Mouse (Mus musculus) heart, embryonic 11.5 days (tissue): Measurements from ENCODE around the gene Sdk1. TPM values are rescaled to one million over a fixed set of nuclear protein-coding genes. Genes with fewer than 3 reads are reported as not detected.

Experiments used
- ATAC-seq: fragments of 200-750 bp; cut with Nextera tagmentation; replicated peaks from 2 replicates; pipeline ENCODE4 v1.8.0; 2017; ENCODE audit warnings: moderate library complexity; ENCODE audit not compliant: insufficient number of reproducible peaks, low FRiP score, low TSS enrichment
- H3K27ac ChIP-seq: fragments of 300-500 bp; sonication (generic); 2 replicates; pipeline ENCODE4 v1.5.1; 2014; ENCODE audit warnings: mild to moderate bottlenecking, low read depth, low read length
- H3K27me3 ChIP-seq: fragments of 300-500 bp; sonication (generic); 2 replicates; pipeline ENCODE4 v1.6.1; 2014; ENCODE audit warnings: mild to moderate bottlenecking, low read length, mixed read lengths; ENCODE audit not compliant: control insufficient read depth, insufficient read depth
- H3K36me3 ChIP-seq: fragments of 300-500 bp; sonication (generic); 2 replicates; pipeline ENCODE4 v1.6.1; 2014; ENCODE audit warnings: mild to moderate bottlenecking, low read length, moderate library complexity, mixed read lengths; ENCODE audit not compliant: control insufficient read depth, insufficient read depth
- H3K4me1 ChIP-seq: fragments of 300-500 bp; sonication (generic); 2 replicates; pipeline ENCODE4 v1.6.1; 2014; ENCODE audit warnings: low read length; ENCODE audit not compliant: control insufficient read depth, insufficient read depth
- H3K4me2 ChIP-seq: fragments of 300-500 bp; sonication (generic); 2 replicates; pipeline ENCODE4 v1.6.1; 2014; ENCODE audit warnings: mild to moderate bottlenecking, moderate library complexity
- H3K4me3 ChIP-seq: fragments of 300-500 bp; sonication (generic); 2 replicates; pipeline ENCODE4 v1.5.1; 2014; ENCODE audit warnings: low read depth, low read length
- H3K9ac ChIP-seq: fragments of 300-500 bp; sonication (generic); 2 replicates; pipeline ENCODE4 v1.6.1; 2014; ENCODE audit warnings: mild to moderate bottlenecking, low read depth, low read length, moderate library complexity
- H3K9me3 ChIP-seq: fragments of 300-500 bp; sonication (generic); replicated peaks from 2 replicates; pipeline ENCODE4 v1.6.1; 2016; ENCODE audit warnings: low read length; ENCODE audit not compliant: control insufficient read depth
- WGBS: fragments of 180-500 bp; shearing (Covaris S2); extraction: QIAGEN DNeasy Blood & Tissue Kit; methylation state at CpG from one replicate; pipeline ENCODE4 v1.1.7; 2014; ENCODE audit not compliant: insufficient replicate concordance; 5-methylcytosine and 5-hydroxymethylcytosine counted together
- polyA plus RNA-seq: library from polyadenylated mRNA; unstranded; fragments of >200 nt; fragmentation: Nextera tagmentation; extraction: Ambion mirVana; gene quantifications from 2 replicates; pipeline ENCODE4 v1.2.1, GENCODE M21; 2014

The Sdk1 gene
- polyA plus RNA-seq, 1 experiment from 2014 or later, result 3.1 TPM

DNA sequence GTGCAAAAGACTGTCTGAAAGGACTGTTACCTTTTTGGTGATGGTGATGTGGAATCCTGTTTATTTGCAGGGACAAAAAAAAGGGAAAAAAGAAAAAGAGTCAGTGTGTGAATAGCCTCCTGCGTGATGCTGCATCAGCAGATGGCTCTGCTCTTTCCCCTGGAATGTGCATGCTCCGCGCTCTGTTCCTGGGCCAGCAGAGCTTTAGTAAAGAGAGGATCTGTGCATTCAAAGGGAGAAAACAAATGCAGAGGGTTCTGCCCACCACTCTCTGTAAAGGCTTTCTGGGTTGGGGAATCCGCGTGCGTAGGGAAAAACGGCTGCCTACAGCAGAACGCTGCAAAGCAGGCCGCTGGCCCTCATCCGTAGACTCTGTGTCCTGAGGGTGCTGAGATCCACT, 644.7 kb downstream of the Sdk1 start:
- no peak overlapping the region for H3K4me3 ChIP-seq
- no peak for ATAC-seq
- no peak overlapping the region for H3K9ac ChIP-seq
- peaks cover 4% of the 10 kb centered on the region; the same call in 1 of the 2 replicates for H3K4me1 ChIP-seq
- no peaks in the 10 kb centered on the region for H3K36me3 ChIP-seq
- H3K27me3 ChIP-seq, result no peaks in the 10 kb centered on the region
- no peaks in the 10 kb centered on the region for H3K9me3 ChIP-seq
- no peak overlapping the region for H3K27ac ChIP-seq
- H3K4me2 ChIP-seq, result no peak overlapping the region
- 89% methylated on average over 10 of the region's 10 CpGs for WGBS

DNA sequence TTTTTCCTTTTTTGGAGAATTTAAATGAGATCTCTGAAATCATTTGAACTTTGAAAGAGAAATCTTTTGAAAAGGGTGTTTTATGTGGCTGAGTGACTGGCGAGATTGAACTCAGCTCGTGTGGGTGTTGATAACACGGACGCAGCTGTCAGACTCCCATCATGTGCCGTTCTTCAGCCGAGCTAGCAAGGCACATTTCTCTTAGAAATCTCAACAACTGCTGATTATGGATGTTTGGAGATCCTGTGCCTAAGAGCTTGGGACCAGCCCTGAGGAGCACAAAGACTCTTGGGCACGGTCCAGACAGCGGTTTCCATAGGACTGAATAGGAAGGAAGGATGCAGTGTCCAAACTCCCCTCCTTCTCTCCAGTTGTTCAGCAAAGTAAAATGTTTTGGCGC, 648.5 kb downstream of the Sdk1 start:
- Histone ChIP-seq H3K9me3 (no peaks in the 10 kb centered on the region), H3K4me3 (no peak overlapping the region), H3K27me3 (no peaks in the 10 kb centered on the region), H3K9ac (no peak overlapping the region), H3K4me1 (peaks cover 4% of the 10 kb centered on the region; the same call in 1 of the 2 replicates), H3K4me2 (no peak overlapping the region), H3K27ac (no peak overlapping the region), H3K36me3 (no peaks in the 10 kb centered on the region)
- no peak for ATAC-seq
- WGBS, result 33% methylated on average over 9 of the region's 9 CpGs

DNA sequence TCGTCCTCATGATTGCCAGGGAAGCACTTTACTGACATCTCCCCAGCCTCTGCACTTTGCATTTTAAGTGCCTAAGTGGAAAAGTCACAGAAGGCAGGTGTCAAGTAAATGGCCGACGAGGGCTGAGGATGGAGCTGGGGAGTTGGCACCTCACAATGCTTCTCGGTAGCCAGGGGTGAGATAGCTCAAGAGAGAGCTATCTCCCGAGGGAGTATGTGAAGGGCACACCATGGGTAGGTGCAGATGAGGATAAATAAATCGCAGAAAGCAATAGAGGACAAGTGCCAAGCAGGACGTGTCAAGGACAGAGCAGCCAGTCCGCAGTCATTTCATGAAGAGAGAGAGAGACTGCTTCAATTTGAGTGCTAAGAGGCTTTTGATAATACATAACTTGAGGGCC, 655.1 kb downstream of the Sdk1 start:
- Histone ChIP-seq H3K27me3 (no peaks in the 10 kb centered on the region), H3K4me2 (no peak overlapping the region), H3K9me3 (0 out of 2 replicates have a peak, but pooled peaks cover 3% of the 10 kb centered on the region), H3K4me3 (no peak overlapping the region), H3K9ac (no peak overlapping the region), H3K36me3 (no peaks in the 10 kb centered on the region), H3K4me1 (no peaks in the 10 kb centered on the region; the same call in 1 of the 2 replicates), H3K27ac (no peak overlapping the region)
- WGBS, result 48% methylated on average over 8 of the region's 8 CpGs
- ATAC-seq, result no peak

DNA sequence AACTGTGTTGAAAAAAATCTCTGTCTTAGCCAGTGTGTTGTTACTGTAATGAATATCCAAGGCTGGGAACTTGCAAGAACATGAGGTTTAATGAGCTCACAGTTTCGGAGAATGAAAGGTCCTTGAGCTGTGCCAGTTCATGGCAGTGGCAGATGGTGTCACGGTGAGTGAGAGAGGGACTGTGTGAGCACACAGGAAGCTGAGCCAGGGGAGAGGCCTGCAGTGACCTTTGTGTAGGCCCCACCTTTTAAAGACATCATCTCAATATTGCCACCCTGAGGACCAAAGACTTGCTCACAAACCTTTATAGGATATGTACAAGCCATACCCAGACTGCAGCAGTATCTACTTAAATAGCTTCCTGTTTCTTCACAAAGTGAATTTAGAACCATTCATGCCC, 656.2 kb downstream of the Sdk1 start:
- H3K4me1 ChIP-seq, result peaks cover 3% of the 10 kb centered on the region
- 53% methylated on average over 2 of the region's 2 CpGs for WGBS

DNA sequence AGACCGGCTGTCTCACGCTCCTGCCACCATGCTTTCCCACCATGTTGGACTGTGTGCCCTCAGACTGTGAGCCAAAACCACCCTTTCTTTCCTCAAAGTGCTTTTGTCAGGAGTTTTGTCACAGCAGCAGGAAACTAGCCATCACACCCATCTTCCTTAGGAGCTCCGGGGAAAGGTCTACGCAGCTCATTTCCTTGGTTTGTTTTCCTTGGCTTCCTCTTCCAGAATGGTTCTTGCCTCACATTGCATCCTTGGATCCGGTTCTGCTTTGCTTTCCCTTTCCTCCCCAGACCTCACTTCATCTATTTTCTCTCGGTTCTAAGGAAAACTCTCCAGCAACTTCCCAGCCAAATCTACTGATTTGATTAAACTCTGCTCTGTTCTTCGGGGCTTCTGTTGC, 658.5 kb downstream of the Sdk1 start:
- WGBS, result 75% methylated on average over 7 of the region's 7 CpGs
- Histone ChIP-seq H3K36me3 (no peaks in the 10 kb centered on the region), H3K27ac (no peak overlapping the region), H3K9me3 (0 out of 2 replicates have a peak, but pooled peaks cover 3% of the 10 kb centered on the region), H3K4me1 (peaks cover 15% of the 10 kb centered on the region), H3K27me3 (no peaks in the 10 kb centered on the region), H3K4me3 (no peak overlapping the region), H3K4me2 (no peak overlapping the region), H3K9ac (no peak overlapping the region)
- no peak for ATAC-seq

More for the DNA sequence above, 656.2 kb downstream of the Sdk1 start:
- Histone ChIP-seq H3K36me3 (no peaks in the 10 kb centered on the region), H3K9me3 (0 out of 2 replicates have a peak, but pooled peaks cover 3% of the 10 kb centered on the region), H3K27me3 (no peaks in the 10 kb centered on the region), H3K4me2 (no peak overlapping the region), H3K9ac (no peak overlapping the region), H3K27ac (no peak overlapping the region), H3K4me3 (no peak overlapping the region)
- no peak for ATAC-seq

DNA sequence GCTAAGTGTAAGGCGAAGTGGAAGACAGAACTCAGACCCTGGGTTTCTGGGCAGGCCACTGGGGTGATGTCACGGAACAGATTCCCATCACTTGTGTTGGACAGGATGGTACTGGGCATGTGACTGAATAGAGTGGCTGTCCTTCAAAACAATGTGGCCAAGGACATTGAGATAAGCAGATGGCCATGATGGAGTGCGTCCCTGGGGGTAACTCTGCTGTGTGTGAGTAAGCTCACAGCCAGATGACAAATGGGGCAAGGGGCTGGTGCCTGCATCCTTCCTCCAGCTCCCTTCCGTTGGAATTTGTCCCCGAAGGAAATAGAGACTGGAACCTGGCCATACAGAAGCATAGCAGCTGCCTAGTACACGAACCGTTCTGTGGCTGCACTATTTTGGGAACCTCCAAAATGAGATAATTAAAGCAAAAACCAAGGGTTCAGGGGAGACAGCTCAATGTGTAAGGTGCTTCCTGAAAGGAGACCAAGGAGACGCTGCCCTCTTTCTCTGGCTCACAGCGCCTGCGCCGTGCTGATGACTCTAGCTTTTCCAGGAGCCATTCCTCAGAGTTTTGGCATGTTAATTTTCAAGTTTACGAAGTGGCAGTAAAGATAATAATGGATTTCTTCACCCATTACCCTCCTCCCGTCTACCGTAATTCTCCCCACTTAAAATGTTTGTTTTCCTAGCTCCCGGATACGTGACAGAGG, 661.4 kb downstream of the Sdk1 start:
- Histone ChIP-seq H3K36me3 (no peaks in the 10 kb centered on the region), H3K9me3 (0 out of 2 replicates have a peak, but pooled peaks cover 3% of the 10 kb centered on the region), H3K4me1 (peaks cover 15% of the 10 kb centered on the region), H3K27me3 (no peaks in the 10 kb centered on the region), H3K4me2 (no peak overlapping the region), H3K27ac (no peak overlapping the region), H3K4me3 (no peak overlapping the region), H3K9ac (no peak overlapping the region)
- 49% methylated on average over 16 of the region's 16 CpGs for WGBS
- no peak for ATAC-seq

DNA sequence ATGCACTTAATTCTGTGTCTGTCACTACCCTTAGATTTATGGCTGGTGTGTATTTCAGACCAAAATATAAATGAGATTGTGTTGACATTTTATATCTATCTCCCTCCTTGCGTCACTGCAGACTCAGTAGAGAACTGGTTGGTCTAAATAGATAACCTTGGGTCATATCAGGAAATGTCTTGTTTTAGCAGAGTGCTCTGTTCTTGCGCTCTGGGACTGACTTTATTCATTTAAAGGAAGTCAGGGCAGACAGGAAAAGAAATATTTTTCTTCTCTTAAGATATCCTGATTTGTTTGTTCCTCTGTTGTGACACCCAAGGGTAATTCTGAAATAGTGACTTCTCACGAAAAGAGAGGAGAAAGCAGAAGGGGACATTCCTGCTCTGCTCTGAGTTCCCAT, 669.2 kb downstream of the Sdk1 start:
- whole genome bisulfite sequencing, result 32% methylated on average over 3 of the region's 3 CpGs
- Histone ChIP-seq H3K4me3 (no peak overlapping the region), H3K9ac (no peak overlapping the region), H3K4me2 (no peak overlapping the region), H3K27ac (no peak overlapping the region), H3K4me1 (no peaks in the 10 kb centered on the region), H3K9me3 (no peaks in the 10 kb centered on the region), H3K27me3 (no peaks in the 10 kb centered on the region), H3K36me3 (no peaks in the 10 kb centered on the region)
- no peak for ATAC-seq

DNA sequence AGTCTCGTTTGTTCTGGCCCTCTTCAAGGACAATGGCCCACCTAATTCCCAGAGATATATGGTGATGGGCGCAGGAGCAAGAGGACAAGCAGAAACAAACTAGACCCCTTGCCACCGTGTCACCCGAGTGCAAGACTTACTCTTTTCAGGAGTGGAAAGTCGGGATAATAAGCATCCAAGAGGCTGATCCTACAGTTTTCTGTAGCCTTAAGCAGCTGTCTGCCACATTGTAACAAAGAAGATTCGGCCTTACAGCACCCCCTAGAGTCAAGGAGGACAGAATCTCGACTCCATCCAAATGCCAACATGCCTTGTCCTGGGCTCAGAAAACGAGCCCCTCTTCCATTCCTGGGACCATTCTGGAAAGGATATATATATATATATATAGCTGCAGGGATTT, 669.6 kb downstream of the Sdk1 start:
- Histone ChIP-seq H3K9ac (no peak overlapping the region), H3K4me2 (no peak overlapping the region), H3K36me3 (no peaks in the 10 kb centered on the region), H3K4me1 (no peaks in the 10 kb centered on the region), H3K9me3 (no peaks in the 10 kb centered on the region), H3K4me3 (no peak overlapping the region), H3K27ac (no peak overlapping the region), H3K27me3 (no peaks in the 10 kb centered on the region)
- 47% methylated on average over 8 of the region's 8 CpGs for WGBS
- no peak for ATAC-seq

DNA sequence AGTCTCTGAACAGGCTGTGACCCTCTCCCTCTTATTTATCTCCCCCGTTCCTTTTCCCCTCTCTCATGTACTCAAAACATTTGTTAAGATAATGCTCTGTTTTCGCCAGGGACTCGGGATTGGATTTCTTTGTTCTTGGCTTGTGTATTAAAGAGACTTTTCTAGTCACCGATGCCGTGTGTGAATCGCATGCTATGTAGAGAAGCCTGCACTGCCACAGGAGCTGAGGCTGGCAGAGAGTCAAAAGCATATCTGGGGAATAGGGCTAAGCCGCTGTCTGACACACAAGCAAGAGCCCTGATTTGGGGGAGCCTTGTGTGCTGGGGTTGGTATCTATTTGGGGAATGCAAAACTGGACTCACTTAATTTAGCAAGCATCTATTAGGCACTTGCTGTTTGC, 671.6 kb downstream of the Sdk1 start:
- WGBS, result 47% methylated on average over 7 of the region's 7 CpGs
- H3K27ac ChIP-seq, result no peak overlapping the region
- ATAC-seq, result no peak
- H3K4me1 ChIP-seq, result peaks cover 3% of the 10 kb centered on the region; the same call in 1 of the 2 replicates
- no peak overlapping the region for H3K9ac ChIP-seq
- no peaks in the 10 kb centered on the region for H3K27me3 ChIP-seq
- no peaks in the 10 kb centered on the region for H3K9me3 ChIP-seq
- H3K4me3 ChIP-seq, result no peak overlapping the region
- H3K36me3 ChIP-seq, result no peaks in the 10 kb centered on the region
- H3K4me2 ChIP-seq, result no peak overlapping the region
